Mouse (Mus musculus) neural tube, embryonic 13.5 days (tissue): ENCODE data around the gene Olfr450. TPM values are rescaled to one million over a fixed set of nuclear protein-coding genes. Genes with fewer than 3 reads are reported as not detected.

Experiments used
- ATAC-seq: fragments of 200-750 bp; cut with Nextera tagmentation; 2 replicates; pipeline ENCODE4 v1.8.0; 2017; ENCODE audit warnings: low read depth, mild to moderate bottlenecking, moderate TSS enrichment, moderate library complexity
- H3K27ac ChIP-seq: fragments of 300-500 bp; sonication (generic); replicated peaks from 2 replicates; pipeline ENCODE4 v1.5.1; 2015; ENCODE audit warnings: moderate library complexity, mild to moderate bottlenecking, inconsistent platforms
- H3K27me3 ChIP-seq: fragments of 300-500 bp; sonication (generic); 2 replicates; pipeline ENCODE4 v1.6.1; 2015; ENCODE audit warnings: mild to moderate bottlenecking, inconsistent platforms
- H3K36me3 ChIP-seq: fragments of 300-500 bp; sonication (generic); 2 replicates; pipeline ENCODE4 v1.6.1; 2015; ENCODE audit warnings: mild to moderate bottlenecking, inconsistent platforms
- H3K4me1 ChIP-seq: fragments of 300-500 bp; sonication (generic); replicated peaks from 2 replicates; pipeline ENCODE4 v1.6.1; 2015; ENCODE audit warnings: inconsistent platforms
- H3K4me2 ChIP-seq: fragments of 300-500 bp; sonication (generic); 2 replicates; pipeline ENCODE4 v1.6.1; 2015; ENCODE audit warnings: inconsistent platforms, mild to moderate bottlenecking, moderate library complexity
- H3K4me3 ChIP-seq: fragments of 300-500 bp; sonication (generic); 2 replicates; pipeline ENCODE4 v1.5.1; 2015; ENCODE audit warnings: mild to moderate bottlenecking, inconsistent platforms
- H3K9ac ChIP-seq: fragments of 300-500 bp; sonication (generic); 2 replicates; pipeline ENCODE4 v1.6.1; 2015; ENCODE audit warnings: moderate library complexity, mild to moderate bottlenecking, inconsistent platforms
- H3K9me3 ChIP-seq: fragments of 300-500 bp; sonication (generic); 2 replicates; pipeline ENCODE4 v1.6.1; 2016; ENCODE audit warnings: inconsistent platforms
- WGBS: fragments of 180-500 bp; shearing (Covaris S2); methylation state at CpG from one replicate; pipeline ENCODE4 v1.1.7; 2015; 5-methylcytosine and 5-hydroxymethylcytosine counted together
- polyA plus RNA-seq: library from polyadenylated mRNA; unstranded; fragments of >200 nt; fragmentation: Nextera tagmentation; extraction: Ambion mirVana; gene quantifications from 2 replicates; pipeline ENCODE4 v1.2.1, GENCODE M21; 2015

The Olfr450 gene
- polyA plus RNA-seq = not detected in 2 replicates

DNA sequence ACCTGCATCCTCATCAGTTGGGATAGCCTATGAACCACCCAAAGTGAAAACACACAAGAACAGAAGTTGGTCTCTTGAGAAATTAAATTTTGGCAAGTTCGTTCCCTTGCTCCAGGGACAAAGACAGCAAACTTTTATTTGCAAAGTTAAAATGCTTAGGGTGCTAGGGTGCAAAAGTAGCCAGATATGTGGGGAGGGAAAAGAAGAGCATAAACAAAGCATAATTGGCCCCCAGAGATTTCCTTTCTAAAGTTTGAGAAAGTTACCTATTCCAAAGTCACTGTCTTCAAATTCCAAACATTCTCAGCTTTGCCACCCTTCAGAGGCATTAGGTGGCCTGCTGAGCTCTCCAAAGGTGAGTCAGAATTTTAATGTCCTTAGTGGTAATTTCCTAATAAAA is at the start of gene Olfr450:
TSS of gene Olfr450 (plus strand) at position 301 of the 400 bp plus-strand sequence.
- no peak within 1 kb of the TSS for H3K4me2 ChIP-seq
- no peaks in the 10 kb centered on the region for H3K9me3 ChIP-seq
- no peaks in the 10 kb centered on the region for H3K36me3 ChIP-seq
- no peaks in the 10 kb centered on the region for H3K4me1 ChIP-seq
- no peak within 1 kb of the TSS for H3K9ac ChIP-seq
- no peak within 1 kb of the TSS for H3K4me3 ChIP-seq
- no peak for ATAC-seq
- H3K27ac ChIP-seq = no peak within 1 kb of the TSS
- 93% methylated on average over 1 of the region's 1 CpGs for WGBS
- no peaks in the 10 kb centered on the region for H3K27me3 ChIP-seq

DNA sequence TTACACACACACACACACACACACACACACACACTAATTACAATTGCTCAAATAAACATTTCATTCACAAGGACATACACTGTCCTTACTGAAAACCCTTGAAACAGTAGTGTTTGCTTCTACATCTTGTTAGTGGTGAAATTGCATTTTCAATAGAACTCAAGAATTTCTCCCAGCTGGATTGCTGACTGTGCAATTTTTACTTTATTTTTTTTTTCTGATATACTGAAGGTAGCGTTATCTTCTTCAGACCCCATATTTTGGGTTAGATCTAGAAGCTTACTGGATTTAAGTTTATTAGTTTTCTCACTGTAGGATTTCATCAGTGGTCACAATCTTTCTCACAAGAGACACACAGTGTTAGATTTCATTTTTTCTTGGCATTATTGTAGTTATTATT is 34.7 kb upstream of the Olfr450 start:
- ATAC-seq = no peak
- Histone ChIP-seq H3K27me3 (no peaks in the 10 kb centered on the region), H3K4me3 (no peak overlapping the region), H3K4me2 (no peak overlapping the region), H3K36me3 (no peaks in the 10 kb centered on the region), H3K9me3 (no peaks in the 10 kb centered on the region), H3K4me1 (no peaks in the 10 kb centered on the region), H3K9ac (no peak overlapping the region), H3K27ac (no peak overlapping the region)
- WGBS = 95% methylated on average over 1 of the region's 1 CpGs

DNA sequence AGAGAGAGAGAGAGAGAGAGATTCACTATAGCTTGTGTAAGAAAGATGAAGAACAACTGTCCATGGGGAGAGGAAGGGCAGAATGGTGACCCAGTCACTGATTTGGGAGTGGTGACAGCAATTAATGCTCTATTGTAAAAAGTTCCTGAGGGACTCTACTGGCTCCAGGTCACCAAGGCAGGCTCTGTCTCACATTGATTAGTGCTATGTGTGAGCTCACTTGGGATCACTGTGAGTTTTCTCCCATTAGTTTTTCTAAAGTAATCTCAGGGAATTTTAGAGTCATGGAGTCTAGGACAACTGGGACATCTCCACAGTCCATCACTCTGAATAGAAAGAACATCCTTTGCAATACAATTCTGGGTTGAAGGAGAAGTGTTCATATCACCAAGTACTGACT is 26.9 kb upstream of the Olfr450 start, which contains the start of gene Olfr452:
TSS of gene Olfr452 (plus strand) at position 301 of the 400 bp plus-strand sequence.
- Histone ChIP-seq H3K27me3 (no peaks in the 10 kb centered on the region), H3K4me2 (no peak within 1 kb of the TSS), H3K9me3 (no peaks in the 10 kb centered on the region), H3K4me1 (no peaks in the 10 kb centered on the region), H3K9ac (no peak within 1 kb of the TSS), H3K27ac (no peak within 1 kb of the TSS), H3K4me3 (no peak within 1 kb of the TSS), H3K36me3 (no peaks in the 10 kb centered on the region)
- no peak for ATAC-seq

DNA sequence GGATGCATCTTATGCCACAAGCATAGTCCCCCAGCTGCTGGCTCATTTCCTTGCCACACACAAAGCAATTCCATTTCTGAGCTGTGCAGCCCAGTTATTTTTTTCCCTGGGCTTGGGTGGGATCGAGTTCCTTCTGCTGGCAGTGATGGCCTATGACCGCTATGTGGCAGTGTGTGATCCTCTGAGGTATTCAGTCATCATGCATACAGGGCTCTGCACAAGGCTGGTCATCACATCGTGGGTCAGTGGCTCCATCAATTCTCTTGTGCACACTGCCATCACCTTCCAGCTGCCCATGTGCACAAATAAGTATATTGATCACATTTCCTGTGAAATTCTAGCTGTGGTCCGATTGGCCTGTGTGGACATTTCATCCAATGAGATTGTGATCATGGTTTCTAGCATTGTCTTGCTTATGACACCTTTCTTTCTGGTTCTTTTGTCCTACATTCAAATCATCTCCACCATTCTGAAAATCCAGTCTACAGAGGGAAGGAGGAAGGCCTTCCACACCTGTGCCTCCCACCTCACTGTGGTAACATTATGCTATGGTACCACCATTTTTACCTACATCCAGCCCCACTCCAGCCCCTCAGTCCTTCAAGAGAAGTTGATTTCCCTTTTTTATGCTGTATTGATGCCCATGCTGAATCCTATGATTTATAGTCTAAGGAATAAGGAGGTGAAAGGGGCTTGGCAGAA is 21.3 kb upstream of the Olfr450 start:
- Histone ChIP-seq H3K4me3 (no peak overlapping the region), H3K27ac (no peak overlapping the region), H3K36me3 (no peaks in the 10 kb centered on the region), H3K27me3 (no peaks in the 10 kb centered on the region), H3K4me2 (no peak overlapping the region), H3K9me3 (no peaks in the 10 kb centered on the region), H3K4me1 (no peaks in the 10 kb centered on the region), H3K9ac (no peak overlapping the region)
- 57% methylated on average over 4 of the region's 4 CpGs for WGBS
- ATAC-seq = no peak

DNA sequence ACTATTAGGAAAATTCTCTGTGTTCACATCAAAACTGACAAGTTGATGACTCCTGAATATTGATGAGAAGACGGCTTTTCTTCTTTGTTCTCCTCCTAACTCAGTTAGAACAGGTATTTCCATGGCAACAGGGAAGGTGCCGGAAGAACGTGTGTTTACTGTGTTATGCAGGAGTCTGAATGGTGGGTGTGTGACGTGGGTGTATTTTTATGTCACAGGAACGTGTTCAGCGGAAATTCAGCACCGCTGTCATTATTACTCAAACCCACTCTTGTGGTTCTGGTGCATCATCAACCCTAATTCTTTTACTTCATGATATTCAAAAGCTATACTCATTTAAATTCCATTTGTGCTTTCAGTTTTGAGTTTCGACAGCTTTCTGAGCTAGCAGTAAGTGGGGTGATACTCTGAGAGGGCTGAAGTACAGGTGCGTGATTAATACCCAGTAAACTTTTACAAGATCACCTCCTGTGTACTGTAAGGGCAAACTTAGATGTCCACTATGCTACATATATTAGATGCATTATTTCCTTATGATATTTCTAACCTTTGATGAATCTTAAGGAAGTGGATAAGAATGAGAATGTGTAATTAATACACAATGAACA is 20.7 kb upstream of the Olfr450 start:
- 73% methylated on average over 9 of the region's 9 CpGs for WGBS
- no peaks in the 10 kb centered on the region for H3K4me1 ChIP-seq
- no peaks in the 10 kb centered on the region for H3K27me3 ChIP-seq
- no peaks in the 10 kb centered on the region for H3K9me3 ChIP-seq
- H3K27ac ChIP-seq = no peak overlapping the region
- no peak overlapping the region for H3K4me2 ChIP-seq
- ATAC-seq = no peak
- H3K9ac ChIP-seq = no peak overlapping the region
- no peak overlapping the region for H3K4me3 ChIP-seq
- no peaks in the 10 kb centered on the region for H3K36me3 ChIP-seq

DNA sequence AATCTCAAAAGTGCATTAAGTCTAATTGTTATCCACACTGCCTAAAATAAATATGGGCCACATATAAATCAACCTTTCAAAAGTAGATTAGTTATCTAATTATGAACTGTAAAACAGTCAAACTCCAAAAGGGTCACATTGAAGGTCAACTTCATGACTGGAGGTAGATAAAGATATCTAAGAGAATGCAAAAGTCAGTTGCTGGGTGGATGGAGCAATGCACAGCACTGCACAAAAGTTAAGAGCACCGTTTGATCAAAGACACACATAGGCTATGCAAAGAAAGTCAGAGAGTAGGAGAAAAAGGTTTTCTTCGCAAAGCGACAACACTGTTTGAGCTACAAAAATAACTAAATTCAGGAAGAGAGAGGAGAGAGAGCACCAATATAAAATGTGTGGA is 16.8 kb upstream of the Olfr450 start:
- ATAC-seq = no peak
- Histone ChIP-seq H3K4me3 (no peak overlapping the region), H3K4me2 (no peak overlapping the region), H3K9ac (no peak overlapping the region), H3K36me3 (no peaks in the 10 kb centered on the region), H3K27me3 (no peaks in the 10 kb centered on the region), H3K27ac (no peak overlapping the region), H3K9me3 (no peaks in the 10 kb centered on the region), H3K4me1 (no peaks in the 10 kb centered on the region)
- WGBS = 88% methylated on average over 3 of the region's 3 CpGs

DNA sequence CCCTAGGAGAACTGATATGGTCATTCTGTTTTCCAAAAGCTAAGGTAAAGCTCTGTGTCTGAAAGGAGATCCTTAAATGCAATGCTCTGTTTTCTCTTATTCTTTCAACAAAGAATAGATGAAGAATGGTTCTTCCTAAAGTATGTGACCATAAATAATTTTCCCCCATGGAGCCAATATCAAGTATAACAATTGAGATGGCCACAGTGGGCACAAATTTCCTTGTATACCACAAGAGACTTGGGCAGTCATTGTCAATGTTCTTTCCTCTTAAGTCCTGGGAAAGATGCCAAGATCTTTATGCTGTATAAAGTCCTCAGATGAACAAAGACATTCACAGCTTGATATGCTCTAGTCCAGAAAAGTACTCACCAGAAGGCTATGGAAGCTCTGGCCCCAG is 22.3 kb downstream of the Olfr450 start, which contains the start of gene Olfr449:
TSS of gene Olfr449 (plus strand) at position 301 of the 400 bp plus-strand sequence.
- H3K36me3 ChIP-seq = no peaks in the 10 kb centered on the region
- no peak within 1 kb of the TSS for H3K4me2 ChIP-seq
- H3K9ac ChIP-seq = no peak within 1 kb of the TSS
- no peaks in the 10 kb centered on the region for H3K9me3 ChIP-seq
- ATAC-seq = no peak
- H3K4me3 ChIP-seq = no peak within 1 kb of the TSS
- no peaks in the 10 kb centered on the region for H3K4me1 ChIP-seq
- no peaks in the 10 kb centered on the region for H3K27me3 ChIP-seq
- no peak within 1 kb of the TSS for H3K27ac ChIP-seq

DNA sequence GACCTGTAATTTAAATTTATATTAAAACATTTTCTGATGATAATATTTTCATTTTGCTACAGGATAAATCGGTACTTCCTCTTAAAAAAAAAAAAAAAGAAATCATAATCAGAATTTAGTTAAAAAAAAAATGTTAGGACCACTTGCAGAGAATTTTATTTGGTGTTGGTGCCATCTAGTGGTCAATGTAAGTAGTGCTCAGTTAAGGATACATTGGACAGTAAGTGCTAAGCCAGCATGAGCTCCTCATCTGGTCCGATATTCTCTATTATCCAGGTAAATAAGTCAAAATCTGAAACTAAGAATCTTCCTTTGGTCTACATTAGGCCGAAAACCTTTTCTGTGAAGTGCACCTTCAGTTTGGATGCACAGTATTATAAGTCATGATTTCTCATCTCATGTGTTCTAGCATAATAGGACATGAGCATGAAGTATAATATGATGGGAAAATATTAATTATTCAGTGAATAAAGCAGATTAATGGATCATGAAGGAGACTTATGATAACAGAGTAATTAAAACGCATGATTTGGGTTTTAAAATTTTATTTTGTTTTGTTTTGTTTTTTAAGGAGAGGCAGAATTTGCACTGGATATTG is 48.6 kb downstream of the Olfr450 start:
- Histone ChIP-seq H3K27me3 (no peaks in the 10 kb centered on the region), H3K27ac (no peak overlapping the region), H3K9ac (no peak overlapping the region), H3K4me1 (no peaks in the 10 kb centered on the region), H3K36me3 (no peaks in the 10 kb centered on the region), H3K9me3 (no peaks in the 10 kb centered on the region), H3K4me2 (no peak overlapping the region), H3K4me3 (no peak overlapping the region)
- 10% methylated on average over 4 of the region's 4 CpGs for WGBS
- no peak; the same call in 1 of the 2 replicates for ATAC-seq

Other genes with a start within 250 kb of the Olfr450 start
- not detected in 2 replicates for gene Tcaf3, start 214.2 kb upstream of the Olfr450 start, polyA plus RNA-seq
- 2.6 and 3.0 TPM in 2 replicates for gene Tcaf2, start 166.7 kb upstream of the Olfr450 start, polyA plus RNA-seq
- 203 and 209 TPM in 2 replicates for gene Tcaf1, start 101.9 kb upstream of the Olfr450 start, polyA plus RNA-seq
- not detected in 2 replicates for gene Olfr453, start 72.6 kb upstream of the Olfr450 start, polyA plus RNA-seq
- gene Olfr38, start 55.5 kb upstream of the Olfr450 start, polyA plus RNA-seq = not detected in 2 replicates
- gene Olfr452, start 26.8 kb upstream of the Olfr450 start, polyA plus RNA-seq = not detected in 2 replicates
- gene Olfr449, start 22.4 kb downstream of the Olfr450 start, polyA plus RNA-seq = not detected in 2 replicates
- not detected in 2 replicates for gene Olfr448, start 78.5 kb downstream of the Olfr450 start, polyA plus RNA-seq
- gene Olfr447, start 96.9 kb downstream of the Olfr450 start, polyA plus RNA-seq = not detected in 2 replicates
- gene Olfr446, start 109.4 kb downstream of the Olfr450 start, polyA plus RNA-seq = not detected in 2 replicates
- not detected in 2 replicates for gene Olfr444, start 137.1 kb downstream of the Olfr450 start, polyA plus RNA-seq